Mouse (Mus musculus): ENCODE results near the gene Rai1.
A peak's percentile ranks its signal among the peaks of the same experiment; 100 is the strongest.

Rai1 gene

GRCm38 (mm10) chr11:60222085-60222468 is 117.3 kb downstream of the Rai1 start:
- no peak for DNase-seq

GRCm38 (mm10) chr11:60222469-60223236 is 117.8 kb downstream of the Rai1 start, which contains the start of gene Srebf1:
TSS of gene Srebf1 (minus strand) at chr11:60222581.
- DNase-seq: peak; percentile 61 to 79

- DNase-seq: no peak
These were observed 119.9 kb downstream of the Rai1 start for GRCm38 (mm10) chr11:60224676-60225075.

- DNase-seq: no peak
These were observed 121.1 kb downstream of the Rai1 start for GRCm38 (mm10) chr11:60225874-60226273.

GRCm38 (mm10) chr11:60228525-60228924 is 123.7 kb downstream of the Rai1 start:
- DNase-seq: no peak

- no peak for DNase-seq
These were observed 125.0 kb downstream of the Rai1 start for GRCm38 (mm10) chr11:60229821-60230220.

GRCm38 (mm10) chr11:60230512-60230911 is 125.7 kb downstream of the Rai1 start:
- DNase-seq: no peak

GRCm38 (mm10) chr11:60231326-60231725 is 126.5 kb downstream of the Rai1 start:
- peak; percentile 60 to 67 for DNase-seq

GRCm38 (mm10) chr11:60231951-60232350 is 127.1 kb downstream of the Rai1 start:
- no peak for DNase-seq

- DNase-seq: no peak
These were observed 127.7 kb downstream of the Rai1 start for GRCm38 (mm10) chr11:60232441-60233058.

- peak; percentile 71 to 76 for DNase-seq
These were observed 128.4 kb downstream of the Rai1 start for GRCm38 (mm10) chr11:60233235-60233634.

GRCm38 (mm10) chr11:60235351-60235750 is 130.5 kb downstream of the Rai1 start:
- no peak for DNase-seq

GRCm38 (mm10) chr11:60240509-60240908 is 135.7 kb downstream of the Rai1 start:
- no peak for DNase-seq

- no peak for DNase-seq
These were observed 139.8 kb downstream of the Rai1 start for GRCm38 (mm10) chr11:60244503-60245143.

GRCm38 (mm10) chr11:60246077-60246476 is 141.3 kb downstream of the Rai1 start:
- peak in 1 of 2 experiments; percentile 55 for DNase-seq

- DNase-seq: peak; percentile 71 to 77
These were observed 143.1 kb downstream of the Rai1 start for GRCm38 (mm10) chr11:60247753-60248550.
